Mouse (Mus musculus) liver, embryonic 14.5 days (tissue): Measurements from ENCODE around the gene Lrfn5.

Source experiments
- CTCF ChIP-seq: IDR thresholded peaks from 2 replicates; pipeline ENCODE4 v1.5.1; 2016; ENCODE audit warnings: antibody characterized with exemption, low read depth, control low read depth
- EP300 ChIP-seq: IDR thresholded peaks from 2 replicates; pipeline ENCODE4 v1.6.1; 2016; ENCODE audit warnings: antibody characterized with exemption, low read depth

DNA sequence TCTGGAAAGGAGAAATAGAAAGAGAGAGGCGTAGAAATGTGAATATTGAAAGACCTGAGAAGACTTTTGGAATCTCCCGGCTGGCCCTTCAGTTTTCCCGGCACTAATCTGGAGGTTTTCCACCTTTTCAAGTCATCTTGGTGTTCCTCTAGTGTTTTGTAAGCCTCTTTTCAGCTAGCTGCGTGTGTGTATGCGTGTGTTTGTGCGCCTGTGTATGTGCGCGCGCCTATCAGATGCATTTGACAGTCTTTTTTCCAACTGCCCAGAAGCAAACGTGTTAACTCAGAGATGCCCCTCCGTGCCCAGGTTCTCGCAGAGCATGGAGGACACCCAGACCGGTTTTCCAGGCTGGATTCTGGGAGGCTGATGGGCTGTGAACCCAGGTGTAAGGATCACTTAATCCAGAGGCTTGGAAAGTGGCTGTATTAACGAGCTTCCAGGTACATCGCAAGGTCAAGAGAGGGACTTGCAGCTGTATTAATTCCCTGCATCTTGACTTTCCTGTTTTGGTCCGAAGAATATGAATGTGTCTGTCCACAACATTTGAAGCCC, 757 bp downstream of the Lrfn5 start:
- TF ChIP-seq CTCF (no peak), EP300 (no peak)
